Mouse (Mus musculus): ENCODE measurements around the gene Wap. TPM values are rescaled to one million over a fixed set of nuclear protein-coding genes. Genes with fewer than 3 reads are reported as not detected.

Wap gene
- polyA plus RNA-seq, 1 experiment from 2014 or later: not detected

GRCm38 (mm10) chr11:6639072-6639471 lies 635 bp upstream of the Wap start:
- WGBS (ENCODE audit: insufficient replicate concordance): 71% methylated on average over 6 of the region's 6 CpGs
- H3K9ac ChIP-seq (replicated peaks): no peak overlapping the region
- no peak overlapping the region for H3K4me3 ChIP-seq (ENCODE audit: low read depth, low read length)
- H3K27ac ChIP-seq (ENCODE audit: low read depth): no peak overlapping the region
- H3K4me1 ChIP-seq (ENCODE audit: insufficient read depth): no peaks in the 10 kb centered on the region
- DNase-seq (no peak), ATAC-seq (no peak)
- TF ChIP-seq CTCF (IDR thresholded peaks at IDR 0.05; ENCODE audit: low read depth) (no peak), EP300 (IDR thresholded peaks at IDR 0.05; ENCODE audit: low read depth) (no peak)
- H3K9me3 ChIP-seq (ENCODE audit: low read length): no peaks in the 10 kb centered on the region
- no peaks in the 10 kb centered on the region for H3K36me3 ChIP-seq (replicated peaks; ENCODE audit: insufficient read depth, low read length)
- no peaks in the 10 kb centered on the region for H3K27me3 ChIP-seq (ENCODE audit: insufficient read depth, low read length)
- no peak overlapping the region for H3K4me2 ChIP-seq (ENCODE audit: low read depth, low read length)

GRCm38 (mm10) chr11:6636150-6636549 lies 2.3 kb downstream of the Wap start:
- no peak overlapping the region for H3K27ac ChIP-seq (ENCODE audit: low read depth)
- no peak overlapping the region for H3K4me3 ChIP-seq (ENCODE audit: low read depth, low read length)
- ATAC-seq (no peak), DNase-seq (no peak)
- H3K36me3 ChIP-seq (replicated peaks; ENCODE audit: insufficient read depth, low read length): no peaks in the 10 kb centered on the region
- H3K4me1 ChIP-seq (ENCODE audit: insufficient read depth): no peaks in the 10 kb centered on the region
- WGBS (ENCODE audit: insufficient replicate concordance): 58% methylated on average over 8 of the region's 8 CpGs
- H3K9me3 ChIP-seq (ENCODE audit: low read length): peaks cover 4% of the 10 kb centered on the region; the same call in 1 of the 2 replicates
- TF ChIP-seq CTCF (IDR thresholded peaks at IDR 0.05; ENCODE audit: low read depth) (peak; percentile 48), EP300 (IDR thresholded peaks at IDR 0.05; ENCODE audit: low read depth) (no peak)
- H3K27me3 ChIP-seq (ENCODE audit: insufficient read depth, low read length): no peaks in the 10 kb centered on the region
- H3K9ac ChIP-seq (replicated peaks): no peak overlapping the region
- H3K4me2 ChIP-seq (ENCODE audit: low read depth, low read length): no peak overlapping the region

- TF ChIP-seq EP300 (IDR thresholded peaks at IDR 0.05; ENCODE audit: low read depth) (no peak), CTCF (IDR thresholded peaks at IDR 0.05; ENCODE audit: low read depth) (peak; percentile 67)
- ATAC-seq (no peak), DNase-seq (no peak)
- H3K27ac ChIP-seq (ENCODE audit: low read depth): 0 out of 2 replicates have a peak overlapping the region, but pooled peaks have one; percentile 4
- H3K36me3 ChIP-seq (replicated peaks; ENCODE audit: insufficient read depth, low read length): no peaks in the 10 kb centered on the region
- H3K4me2 ChIP-seq (ENCODE audit: low read depth, low read length): no peak overlapping the region
- no peak overlapping the region for H3K9ac ChIP-seq (replicated peaks)
- H3K4me1 ChIP-seq (ENCODE audit: insufficient read depth): peaks cover 23% of the 10 kb centered on the region
- H3K27me3 ChIP-seq (ENCODE audit: insufficient read depth, low read length): no peaks in the 10 kb centered on the region
- no peak overlapping the region for H3K4me3 ChIP-seq (ENCODE audit: low read depth, low read length)
- H3K9me3 ChIP-seq (ENCODE audit: low read length): peaks cover 4% of the 10 kb centered on the region; the same call in 1 of the 2 replicates
These were observed 8.8 kb downstream of the Wap start for GRCm38 (mm10) chr11:6629655-6630054.

- 27% methylated on average over 4 of the region's 4 CpGs for WGBS (ENCODE audit: insufficient replicate concordance)
- ATAC-seq (no peak), DNase-seq (peak; percentile 72)
- no peaks in the 10 kb centered on the region for H3K27me3 ChIP-seq (ENCODE audit: insufficient read depth, low read length)
- TF ChIP-seq EP300 (IDR thresholded peaks at IDR 0.05; ENCODE audit: low read depth): no peak
- TF ChIP-seq CTCF (IDR thresholded peaks at IDR 0.05; ENCODE audit: low read depth): peak; percentile 77
- H3K9ac ChIP-seq (replicated peaks): no peak overlapping the region
- peaks cover 5% of the 10 kb centered on the region for H3K36me3 ChIP-seq (replicated peaks; ENCODE audit: insufficient read depth, low read length)
- H3K4me2 ChIP-seq (ENCODE audit: low read depth, low read length): no peak overlapping the region
- no peak overlapping the region for H3K4me3 ChIP-seq (ENCODE audit: low read depth, low read length)
- H3K9me3 ChIP-seq (ENCODE audit: low read length): peaks cover 4% of the 10 kb centered on the region; the same call in 1 of the 2 replicates
- peak overlapping the region; percentile 94 for H3K27ac ChIP-seq (ENCODE audit: low read depth)
- peaks cover 34% of the 10 kb centered on the region for H3K4me1 ChIP-seq (ENCODE audit: insufficient read depth)
These were observed 9.9 kb downstream of the Wap start for GRCm38 (mm10) chr11:6628568-6628967.

GRCm38 (mm10) chr11:6627731-6628130 lies 10.7 kb downstream of the Wap start:
- WGBS (ENCODE audit: insufficient replicate concordance): 45% methylated on average over 4 of the region's 4 CpGs
- peak overlapping the region; percentile 94 for H3K27ac ChIP-seq (ENCODE audit: low read depth)

GRCm38 (mm10) chr11:6626388-6626772 lies 12.1 kb downstream of the Wap start:
- Histone ChIP-seq H3K4me2 (ENCODE audit: low read depth, low read length) (peak overlapping the region; percentile 89), H3K4me3 (ENCODE audit: low read depth, low read length) (peak overlapping the region; percentile 85), H3K36me3 (replicated peaks; ENCODE audit: insufficient read depth, low read length) (peaks cover 16% of the 10 kb centered on the region), H3K27me3 (ENCODE audit: insufficient read depth, low read length) (no peaks in the 10 kb centered on the region), H3K27ac (ENCODE audit: low read depth) (peak overlapping the region; percentile 94), H3K9me3 (ENCODE audit: low read length) (peaks cover under 1% of the 10 kb centered on the region; the same call in 1 of the 2 replicates), H3K4me1 (ENCODE audit: insufficient read depth) (peaks cover 34% of the 10 kb centered on the region), H3K9ac (replicated peaks) (peak overlapping the region; percentile 78)
- ATAC-seq (peak; percentile 24), DNase-seq (no peak)
- no peak for TF ChIP-seq CTCF (IDR thresholded peaks at IDR 0.05; ENCODE audit: low read depth)
- TF ChIP-seq EP300 (IDR thresholded peaks at IDR 0.05; ENCODE audit: low read depth): no peak
- 8% methylated on average over 16 of the region's 16 CpGs for WGBS (ENCODE audit: insufficient replicate concordance)

More at GRCm38 (mm10) chr11:6627731-6628130, 10.7 kb downstream of the Wap start:
- ATAC-seq: no peak
- Histone ChIP-seq H3K4me1 (ENCODE audit: insufficient read depth) (peaks cover 34% of the 10 kb centered on the region), H3K9ac (replicated peaks) (no peak overlapping the region), H3K4me3 (ENCODE audit: low read depth, low read length) (no peak overlapping the region), H3K9me3 (ENCODE audit: low read length) (peaks cover 4% of the 10 kb centered on the region; the same call in 1 of the 2 replicates), H3K27me3 (ENCODE audit: insufficient read depth, low read length) (no peaks in the 10 kb centered on the region), H3K36me3 (replicated peaks; ENCODE audit: insufficient read depth, low read length) (peaks cover 11% of the 10 kb centered on the region), H3K4me2 (ENCODE audit: low read depth, low read length) (peak overlapping the region; percentile 89; the same call in 1 of the 2 replicates)
- TF ChIP-seq CTCF (IDR thresholded peaks at IDR 0.05; ENCODE audit: low read depth): no peak
- no peak for DNase-seq
